Mouse (Mus musculus) cerebellum, adult 2 months (tissue): ENCODE measurements around the gene Sapcd2.

Experiments
- CTCF ChIP-seq: fragments of 200-500 bp; IDR thresholded peaks from 2 replicates; pipeline ENCODE4 v1.5.1; 2011; ENCODE audit warnings: low read depth, mild to moderate bottlenecking, control low read depth, low read length, moderate library complexity, borderline replicate concordance; ENCODE audit not compliant: insufficient read depth
- POLR2A ChIP-seq: fragments of 200-500 bp; IDR thresholded peaks from 2 replicates; pipeline ENCODE4 v1.6.1; 2011; ENCODE audit warnings: low read length, control low read depth, borderline replicate concordance; ENCODE audit not compliant: insufficient read depth

- TF ChIP-seq CTCF: no peak
- TF ChIP-seq POLR2A: peak; percentile 87; the same call in 1 of the 2 replicates
Measured at GRCm38 (mm10) chr2:25356208-25357079, 15.7 kb upstream of the Sapcd2 start, which contains the start of gene Dpp7.
